Mouse (Mus musculus) liver, embryonic 13.5 days (tissue): ENCODE data around the gene Inpp5k. TPM values are rescaled to one million over a fixed set of nuclear protein-coding genes. Genes with fewer than 3 reads are reported as not detected.
A peak's percentile ranks its signal among the peaks of the same experiment; 100 is the strongest.

Experiments used
- ATAC-seq: fragments of 200-750 bp; cut with Nextera tagmentation; 2 replicates; pipeline ENCODE4 v1.8.0; 2017; ENCODE audit warnings: low read depth, mild to moderate bottlenecking, moderate number of reproducible peaks, moderate library complexity
- DNase-seq: peaks from one replicate; pipeline ENCODE4 v3.0.0; 2022
- H3K27ac ChIP-seq: fragments of 300-500 bp; sonication (generic); 2 replicates; pipeline ENCODE4 v1.5.1; 2015; ENCODE audit warnings: moderate library complexity, mild to moderate bottlenecking, inconsistent platforms
- H3K27me3 ChIP-seq: fragments of 300-500 bp; sonication (generic); 2 replicates; pipeline ENCODE4 v1.6.1; 2015; ENCODE audit warnings: mild to moderate bottlenecking, inconsistent platforms
- H3K36me3 ChIP-seq: fragments of 300-500 bp; sonication (generic); 2 replicates; pipeline ENCODE4 v1.6.1; 2015; ENCODE audit warnings: mild to moderate bottlenecking, inconsistent platforms
- H3K4me1 ChIP-seq: fragments of 300-500 bp; sonication (generic); replicated peaks from 2 replicates; pipeline ENCODE4 v1.6.1; 2015; ENCODE audit warnings: inconsistent platforms
- H3K4me2 ChIP-seq: fragments of 300-500 bp; sonication (generic); 2 replicates; pipeline ENCODE4 v1.6.1; 2015; ENCODE audit warnings: inconsistent platforms, mild to moderate bottlenecking, moderate library complexity
- H3K4me3 ChIP-seq: fragments of 300-500 bp; sonication (generic); replicated peaks from 2 replicates; pipeline ENCODE4 v1.5.1; 2015; ENCODE audit warnings: mild to moderate bottlenecking, inconsistent platforms
- H3K9ac ChIP-seq: fragments of 300-500 bp; sonication (generic); 2 replicates; pipeline ENCODE4 v1.6.1; 2015; ENCODE audit warnings: mild to moderate bottlenecking, inconsistent platforms
- H3K9me3 ChIP-seq: fragments of 300-500 bp; sonication (generic); replicated peaks from 2 replicates; pipeline ENCODE4 v1.6.1; 2016; ENCODE audit warnings: inconsistent platforms
- WGBS: fragments of 180-500 bp; shearing (Covaris S2); methylation state at CpG from one replicate; pipeline ENCODE4 v1.1.7; 2015; ENCODE audit not compliant: insufficient replicate concordance; 5-methylcytosine and 5-hydroxymethylcytosine counted together
- polyA plus RNA-seq: library from polyadenylated mRNA; unstranded; fragments of >200 nt; fragmentation: Nextera tagmentation; extraction: Ambion mirVana; gene quantifications from 2 replicates; pipeline ENCODE4 v1.2.1, GENCODE M21; 2015

Gene Inpp5k
- polyA plus RNA-seq, 1 experiment from 2014 or later = 12.9 TPM

DNA sequence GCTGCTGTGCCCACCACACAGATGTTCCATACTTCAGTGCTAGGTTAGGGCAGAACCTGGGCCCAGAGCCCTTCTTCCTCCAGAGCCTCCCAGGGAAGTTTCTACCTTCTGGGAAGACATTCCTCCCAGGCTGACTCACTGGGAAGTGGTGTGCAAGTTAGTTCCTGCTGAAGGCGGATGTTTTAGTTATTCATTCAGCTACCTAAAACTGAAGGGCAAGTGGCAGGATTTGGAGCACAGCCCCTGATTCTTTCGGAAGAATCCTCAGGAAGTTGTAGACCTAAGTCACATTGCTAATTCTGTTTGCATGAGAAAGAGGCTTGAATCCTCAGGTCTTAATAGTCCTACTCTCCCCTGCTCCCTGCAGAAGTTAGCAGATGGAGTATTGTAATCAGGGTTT is 9.4 kb upstream of the Inpp5k start:
- Histone ChIP-seq H3K4me2 (no peak overlapping the region), H3K4me1 (peaks cover 20% of the 10 kb centered on the region), H3K9me3 (no peaks in the 10 kb centered on the region), H3K4me3 (no peak overlapping the region), H3K36me3 (peaks cover 73% of the 10 kb centered on the region), H3K9ac (no peak overlapping the region), H3K27me3 (no peaks in the 10 kb centered on the region), H3K27ac (no peak overlapping the region)
- 81% methylated on average over 2 of the region's 2 CpGs for WGBS
- ATAC-seq (no peak), DNase-seq (no peak)

DNA sequence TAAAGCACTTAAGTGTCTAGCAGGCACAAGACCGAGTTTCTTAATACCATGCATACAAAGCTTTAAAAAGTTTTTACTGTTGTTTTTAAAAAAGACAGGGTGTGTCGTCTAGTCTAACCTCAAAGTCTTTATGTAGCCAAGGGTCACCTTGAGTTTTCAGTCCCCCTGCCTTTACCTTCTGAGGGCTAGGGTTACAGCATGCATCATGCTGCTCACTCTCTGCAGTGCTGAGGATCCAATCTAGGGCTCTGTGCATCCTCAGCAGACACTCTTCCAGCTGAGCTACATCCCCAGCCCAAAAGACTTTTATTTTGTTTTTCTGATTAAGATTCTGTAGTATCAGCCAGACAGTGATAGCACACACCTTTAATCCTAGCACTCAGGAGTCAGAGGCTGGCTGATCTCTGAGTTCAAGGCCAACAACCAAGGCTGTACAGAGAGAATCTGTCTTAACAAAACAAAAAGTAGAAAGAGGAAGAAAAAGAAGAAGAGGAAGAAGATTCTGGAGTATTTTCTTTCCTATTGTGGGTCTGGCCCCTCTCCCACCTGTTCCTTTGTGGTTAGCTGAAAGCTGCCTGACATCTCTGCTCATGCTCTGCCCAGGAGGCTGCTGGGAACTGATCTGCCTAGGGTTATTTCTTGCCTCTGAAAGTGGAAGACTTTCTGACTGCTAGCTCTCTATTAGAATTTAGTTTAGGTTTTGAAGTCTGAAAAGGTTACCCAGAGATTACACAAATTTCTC is 8.0 kb upstream of the Inpp5k start:
- no peak for ATAC-seq
- 72% methylated on average over 2 of the region's 2 CpGs for WGBS
- DNase-seq = no peak
- H3K4me3 ChIP-seq = no peak overlapping the region
- H3K4me1 ChIP-seq = peaks cover 20% of the 10 kb centered on the region
- H3K9me3 ChIP-seq = no peaks in the 10 kb centered on the region
- H3K27ac ChIP-seq = peak overlapping the region; percentile 69; the same call in 1 of the 2 replicates
- H3K9ac ChIP-seq = no peak overlapping the region
- no peaks in the 10 kb centered on the region for H3K27me3 ChIP-seq
- H3K4me2 ChIP-seq = no peak overlapping the region
- H3K36me3 ChIP-seq = peaks cover 75% of the 10 kb centered on the region

- no peaks in the 10 kb centered on the region for H3K27me3 ChIP-seq
- ATAC-seq = no peak
- H3K36me3 ChIP-seq = peaks cover 72% of the 10 kb centered on the region
- H3K4me3 ChIP-seq = no peak overlapping the region
- H3K9ac ChIP-seq = no peak overlapping the region
- H3K27ac ChIP-seq = peak overlapping the region; percentile 67; the same call in 1 of the 2 replicates
- no peaks in the 10 kb centered on the region for H3K9me3 ChIP-seq
- no peak for DNase-seq
- 16% methylated on average over 2 of the region's 2 CpGs for WGBS
- H3K4me1 ChIP-seq = peaks cover 20% of the 10 kb centered on the region
- no peak overlapping the region for H3K4me2 ChIP-seq
Observed at GRCm38 (mm10) chr11:75624102-75624554, 6.7 kb upstream of the Inpp5k start.

- Histone ChIP-seq H3K27me3 (no peaks in the 10 kb centered on the region), H3K4me1 (peaks cover 31% of the 10 kb centered on the region), H3K27ac (no peak overlapping the region), H3K9me3 (no peaks in the 10 kb centered on the region), H3K4me2 (no peak overlapping the region), H3K36me3 (peaks cover 55% of the 10 kb centered on the region), H3K4me3 (no peak overlapping the region), H3K9ac (no peak overlapping the region)
- 82% methylated on average over 4 of the region's 4 CpGs for WGBS
- ATAC-seq (no peak), DNase-seq (no peak)
Observed at GRCm38 (mm10) chr11:75625820-75626219, 5.0 kb upstream of the Inpp5k start.

GRCm38 (mm10) chr11:75630098-75630497 is 690 bp upstream of the Inpp5k start:
- Histone ChIP-seq H3K27ac (peak overlapping the region; percentile 80), H3K9ac (peak overlapping the region; percentile 77), H3K36me3 (peaks cover 39% of the 10 kb centered on the region), H3K4me1 (peaks cover 26% of the 10 kb centered on the region), H3K9me3 (no peaks in the 10 kb centered on the region), H3K4me2 (peak overlapping the region; percentile 86), H3K27me3 (no peaks in the 10 kb centered on the region), H3K4me3 (peak overlapping the region; percentile 93)
- ATAC-seq (no peak), DNase-seq (no peak)
- WGBS = 7% methylated on average over 5 of the region's 5 CpGs

DNA sequence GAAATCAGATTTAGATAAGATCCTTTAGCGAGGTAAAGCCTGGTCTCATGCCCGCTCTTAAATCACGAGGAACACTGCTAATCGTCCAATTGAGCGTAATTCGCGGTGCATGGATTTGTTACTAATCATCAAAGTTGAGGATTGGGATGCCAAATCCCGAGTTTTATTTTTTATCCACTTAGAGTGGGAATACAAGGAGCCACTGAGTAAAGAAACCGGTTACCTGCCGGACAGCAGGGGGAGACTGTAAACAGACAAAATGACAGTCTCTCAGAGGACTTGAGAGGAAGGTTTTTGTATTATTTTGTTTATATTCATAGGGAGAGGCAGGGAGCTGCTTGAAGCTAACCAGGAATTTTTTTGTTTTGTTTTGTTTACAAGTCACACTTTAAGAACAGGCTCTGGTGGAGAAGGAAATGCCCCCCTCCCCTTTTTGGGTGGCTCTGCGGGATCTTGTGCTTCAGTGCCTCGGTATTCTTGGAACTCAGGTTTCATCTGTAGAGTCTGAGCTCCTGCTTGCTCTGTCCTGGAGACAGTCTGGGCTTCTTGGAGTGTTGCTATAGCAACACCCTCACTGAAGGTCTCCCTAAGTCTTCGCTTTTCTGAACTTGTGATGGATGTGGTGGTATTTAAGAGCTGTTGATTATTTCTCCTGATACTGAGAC is 905 bp downstream of the Inpp5k start:
- Histone ChIP-seq H3K9ac (peak overlapping the region; percentile 87), H3K9me3 (no peaks in the 10 kb centered on the region), H3K4me3 (peak overlapping the region; percentile 93), H3K36me3 (peaks cover 27% of the 10 kb centered on the region), H3K4me1 (peaks cover 34% of the 10 kb centered on the region), H3K27ac (peak overlapping the region; percentile 81; the same call in 1 of the 2 replicates), H3K4me2 (peak overlapping the region; percentile 86), H3K27me3 (no peaks in the 10 kb centered on the region)
- 11% methylated on average over 13 of the region's 13 CpGs for WGBS
- ATAC-seq (no peak), DNase-seq (no peak)

GRCm38 (mm10) chr11:75632921-75633320 is 2.1 kb downstream of the Inpp5k start:
- ATAC-seq = no peak
- 85% methylated on average over 5 of the region's 5 CpGs for WGBS
- no peaks in the 10 kb centered on the region for H3K27me3 ChIP-seq
- H3K27ac ChIP-seq = no peak overlapping the region
- no peak overlapping the region for H3K4me2 ChIP-seq
- H3K4me3 ChIP-seq = no peak overlapping the region
- no peak for DNase-seq
- no peaks in the 10 kb centered on the region for H3K9me3 ChIP-seq
- no peak overlapping the region for H3K9ac ChIP-seq
- peaks cover 45% of the 10 kb centered on the region for H3K4me1 ChIP-seq
- peaks cover 22% of the 10 kb centered on the region for H3K36me3 ChIP-seq

GRCm38 (mm10) chr11:75634801-75635200 is 4.0 kb downstream of the Inpp5k start:
- Histone ChIP-seq H3K4me1 (peaks cover 40% of the 10 kb centered on the region), H3K9ac (no peak overlapping the region), H3K4me2 (no peak overlapping the region), H3K27ac (no peak overlapping the region), H3K36me3 (peaks cover 21% of the 10 kb centered on the region), H3K9me3 (no peaks in the 10 kb centered on the region), H3K27me3 (no peaks in the 10 kb centered on the region), H3K4me3 (no peak overlapping the region)
- ATAC-seq = no peak
- DNase-seq = no peak
- 78% methylated on average over 3 of the region's 3 CpGs for WGBS

DNA sequence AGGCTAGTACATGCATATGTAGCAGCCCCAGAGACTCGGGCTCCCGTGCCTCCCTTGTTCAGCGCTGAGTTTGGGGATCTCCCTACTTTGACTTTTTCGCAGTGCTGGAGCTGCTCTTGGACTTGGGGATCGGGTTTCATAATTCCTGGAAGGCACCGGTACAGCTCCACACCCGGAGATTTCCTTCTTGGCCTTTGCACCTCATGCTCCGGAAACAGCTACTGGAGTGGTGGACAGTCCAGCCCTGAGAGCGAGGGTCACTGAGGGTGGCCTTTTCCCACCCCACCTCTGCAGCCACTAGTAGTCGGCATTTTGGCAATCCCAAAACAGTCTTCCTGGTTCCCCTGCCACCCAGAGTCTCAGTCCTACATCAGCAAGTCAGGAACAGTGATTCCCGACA is 4.5 kb downstream of the Inpp5k start:
- Histone ChIP-seq H3K4me3 (no peak overlapping the region), H3K27ac (0 out of 2 replicates have a peak overlapping the region, but pooled peaks have one; percentile 18), H3K4me1 (peaks cover 36% of the 10 kb centered on the region), H3K27me3 (no peaks in the 10 kb centered on the region), H3K4me2 (no peak overlapping the region), H3K9ac (no peak overlapping the region), H3K36me3 (peaks cover 21% of the 10 kb centered on the region), H3K9me3 (no peaks in the 10 kb centered on the region)
- ATAC-seq (no peak), DNase-seq (no peak)
- 69% methylated on average over 11 of the region's 11 CpGs for WGBS

GRCm38 (mm10) chr11:75643323-75643722 is 12.5 kb downstream of the Inpp5k start:
- Histone ChIP-seq H3K4me3 (no peak overlapping the region), H3K9ac (no peak overlapping the region), H3K4me2 (no peak overlapping the region), H3K27me3 (no peaks in the 10 kb centered on the region), H3K27ac (no peak overlapping the region), H3K9me3 (no peaks in the 10 kb centered on the region), H3K4me1 (0 out of 2 replicates have a peak, but pooled peaks cover 7% of the 10 kb centered on the region), H3K36me3 (peaks cover 12% of the 10 kb centered on the region; the same call in 1 of the 2 replicates)
- WGBS = 79% methylated on average over 5 of the region's 5 CpGs
- DNase-seq = no peak
- ATAC-seq = no peak

DNA sequence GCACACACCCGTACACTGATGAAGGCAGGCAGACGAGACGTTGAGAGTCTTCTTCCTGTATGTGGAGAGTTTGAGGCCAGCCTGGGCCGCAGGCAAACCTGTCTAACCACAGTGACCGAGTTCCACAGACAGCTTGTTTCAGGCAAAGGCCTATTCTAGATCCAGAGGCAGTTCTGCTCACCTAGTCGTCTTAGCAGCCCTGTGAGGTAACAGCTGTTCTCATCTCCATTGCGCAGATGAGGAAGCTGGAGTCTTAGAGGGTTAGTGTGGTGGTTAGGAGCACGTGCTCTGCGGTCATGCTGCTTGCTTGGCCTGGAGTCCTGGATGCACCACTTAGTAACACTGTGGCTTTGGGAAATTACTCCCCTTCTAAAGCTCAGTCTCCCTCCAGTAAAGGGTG is 13.9 kb downstream of the Inpp5k start:
- H3K4me1 ChIP-seq = peaks cover 21% of the 10 kb centered on the region
- no peaks in the 10 kb centered on the region for H3K27me3 ChIP-seq
- no peak overlapping the region for H3K4me2 ChIP-seq
- H3K9ac ChIP-seq = no peak overlapping the region
- no peak for ATAC-seq
- DNase-seq = no peak
- no peak overlapping the region for H3K27ac ChIP-seq
- no peak overlapping the region for H3K4me3 ChIP-seq
- WGBS = 35% methylated on average over 9 of the region's 9 CpGs
- H3K36me3 ChIP-seq = peaks cover 9% of the 10 kb centered on the region; the same call in 1 of the 2 replicates
- H3K9me3 ChIP-seq = no peaks in the 10 kb centered on the region
